Mouse (Mus musculus) telencephalon, adult 2 months (tissue): Measurements from ENCODE around the gene Itga9.

ENCODE experiments used
- DNase-seq: peaks from one replicate; pipeline ENCODE4 v3.0.0-alpha.2; 2011; ENCODE audit warnings: low read depth, low spot score

Gene Itga9

GRCm38 (mm10) chr9:118944388-118944787 lies 337.9 kb downstream of the Itga9 start:
- DNase-seq = no peak

- DNase-seq = no peak
These were observed 342.0 kb downstream of the Itga9 start for GRCm38 (mm10) chr9:118948486-118948885.

- peak; percentile 66 for DNase-seq
These were observed 342.6 kb downstream of the Itga9 start for GRCm38 (mm10) chr9:118949124-118949523.

GRCm38 (mm10) chr9:118949654-118950053 lies 343.2 kb downstream of the Itga9 start:
- DNase-seq = no peak

GRCm38 (mm10) chr9:118950061-118950460 lies 343.6 kb downstream of the Itga9 start:
- no peak for DNase-seq
